Mouse (Mus musculus): Measurements from ENCODE around the gene Psd4. TPM values are rescaled to one million over a fixed set of nuclear protein-coding genes. Genes with fewer than 3 reads are reported as not detected.

Gene Psd4
- polyA plus RNA-seq, 1 experiment from 2014 or later, result 5.9 TPM

- 55% methylated on average over 4 of the region's 4 CpGs for WGBS
- H3K36me3 ChIP-seq (ENCODE audit: control insufficient read depth, insufficient read depth), result no peaks in the 10 kb centered on the region
- H3K4me3 ChIP-seq (ENCODE audit: low read length), result no peak overlapping the region
- H3K9me3 ChIP-seq (replicated peaks; ENCODE audit: control insufficient read depth, low read length), result no peaks in the 10 kb centered on the region
- no peak overlapping the region for H3K27ac ChIP-seq (ENCODE audit: low read length)
- H3K27me3 ChIP-seq (ENCODE audit: control insufficient read depth, insufficient read depth, low read length), result no peaks in the 10 kb centered on the region
- H3K9ac ChIP-seq (ENCODE audit: low read length), result no peak overlapping the region
- 0 out of 2 replicates have a peak, but pooled peaks cover 3% of the 10 kb centered on the region for H3K4me1 ChIP-seq (ENCODE audit: control insufficient read depth, insufficient read depth, low read length)
- no peak for ATAC-seq (replicated peaks; ENCODE audit: extremely low read depth, insufficient read depth, low FRiP score)
- H3K4me2 ChIP-seq (ENCODE audit: low read depth, low read length), result no peak overlapping the region
Measured at GRCm38 (mm10) chr2:24442303-24442925, 75.0 kb downstream of the Psd4 start.

- Histone ChIP-seq H3K4me2 (ENCODE audit: low read depth, low read length) (no peak overlapping the region), H3K36me3 (ENCODE audit: control insufficient read depth, insufficient read depth) (no peaks in the 10 kb centered on the region), H3K27ac (ENCODE audit: low read length) (no peak overlapping the region), H3K9ac (ENCODE audit: low read length) (no peak overlapping the region), H3K4me1 (ENCODE audit: control insufficient read depth, insufficient read depth, low read length) (0 out of 2 replicates have a peak, but pooled peaks cover 3% of the 10 kb centered on the region), H3K4me3 (ENCODE audit: low read length) (no peak overlapping the region), H3K9me3 (replicated peaks; ENCODE audit: control insufficient read depth, low read length) (no peaks in the 10 kb centered on the region), H3K27me3 (ENCODE audit: control insufficient read depth, insufficient read depth, low read length) (no peaks in the 10 kb centered on the region)
- WGBS, result 56% methylated on average over 3 of the region's 3 CpGs
- ATAC-seq (replicated peaks; ENCODE audit: extremely low read depth, insufficient read depth, low FRiP score), result no peak
Measured at GRCm38 (mm10) chr2:24443256-24443790, 75.9 kb downstream of the Psd4 start.

DNA sequence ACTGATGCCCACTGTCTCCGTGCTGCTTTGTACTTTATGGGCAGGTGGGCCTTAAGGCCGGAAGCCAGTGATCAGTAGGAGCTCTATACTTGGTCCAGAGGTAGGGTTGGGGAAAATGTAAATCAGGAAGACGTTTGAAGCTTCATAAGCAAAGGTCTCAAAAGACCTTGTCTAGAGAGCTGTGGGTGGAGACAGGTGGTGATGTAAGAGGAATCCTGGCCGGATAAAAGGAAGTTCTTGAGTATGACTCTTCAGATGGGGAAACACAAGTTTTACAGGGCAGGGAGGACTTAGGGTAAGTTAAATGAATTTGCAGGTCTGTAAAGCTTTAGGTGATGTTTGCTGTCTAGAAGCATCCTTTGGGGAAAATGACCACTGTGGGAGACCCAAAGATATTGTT is 81.7 kb downstream of the Psd4 start:
- WGBS, result 74% methylated on average over 4 of the region's 4 CpGs
- no peaks in the 10 kb centered on the region for H3K9me3 ChIP-seq (replicated peaks; ENCODE audit: control insufficient read depth, low read length)
- no peak overlapping the region for H3K9ac ChIP-seq (ENCODE audit: low read length)

GRCm38 (mm10) chr2:24453206-24453605 is 85.8 kb downstream of the Psd4 start:
- no peaks in the 10 kb centered on the region for H3K27me3 ChIP-seq (ENCODE audit: control insufficient read depth, insufficient read depth, low read length)
- no peaks in the 10 kb centered on the region for H3K36me3 ChIP-seq (ENCODE audit: control insufficient read depth, insufficient read depth)
- ATAC-seq (replicated peaks; ENCODE audit: extremely low read depth, insufficient read depth, low FRiP score), result no peak

More for the DNA sequence above, 81.7 kb downstream of the Psd4 start:
- no peak for ATAC-seq (replicated peaks; ENCODE audit: extremely low read depth, insufficient read depth, low FRiP score)
- Histone ChIP-seq H3K36me3 (ENCODE audit: control insufficient read depth, insufficient read depth) (no peaks in the 10 kb centered on the region), H3K4me3 (ENCODE audit: low read length) (no peak overlapping the region), H3K27ac (ENCODE audit: low read length) (no peak overlapping the region), H3K27me3 (ENCODE audit: control insufficient read depth, insufficient read depth, low read length) (no peaks in the 10 kb centered on the region), H3K4me1 (ENCODE audit: control insufficient read depth, insufficient read depth, low read length) (no peaks in the 10 kb centered on the region), H3K4me2 (ENCODE audit: low read depth, low read length) (no peak overlapping the region)

DNA sequence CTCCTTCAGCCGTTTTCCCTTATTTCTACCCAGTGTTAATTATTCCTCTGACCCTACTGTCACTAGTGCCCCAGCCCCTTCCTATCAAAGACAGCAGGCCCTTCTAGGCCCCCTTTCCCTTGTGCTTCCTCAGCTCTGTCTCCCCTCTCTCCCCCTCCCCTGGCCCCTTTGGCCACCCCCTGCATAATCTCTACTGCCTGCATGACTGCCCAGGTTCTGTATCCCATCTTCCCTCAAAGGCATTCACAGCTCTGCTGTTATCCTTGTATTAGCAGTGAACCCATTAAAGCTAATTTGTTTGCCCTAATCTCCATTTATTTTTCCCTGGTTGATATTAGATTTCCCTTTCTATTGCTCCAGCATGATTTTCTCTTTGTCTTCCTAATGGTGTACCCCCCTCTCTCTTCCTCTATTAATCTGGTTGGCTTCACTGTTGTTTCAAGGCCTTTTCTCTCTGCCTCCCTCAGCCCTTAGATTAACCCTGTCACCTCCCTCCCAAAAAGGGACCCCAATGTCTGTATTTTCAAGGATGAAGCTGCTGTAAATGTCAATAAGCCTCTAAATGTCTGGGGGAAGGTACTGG is 87.1 kb downstream of the Psd4 start:
- H3K36me3 ChIP-seq (ENCODE audit: control insufficient read depth, insufficient read depth), result no peaks in the 10 kb centered on the region
- H3K9ac ChIP-seq (ENCODE audit: low read length), result no peak overlapping the region
- no peak overlapping the region for H3K4me2 ChIP-seq (ENCODE audit: low read depth, low read length)
- no peaks in the 10 kb centered on the region for H3K27me3 ChIP-seq (ENCODE audit: control insufficient read depth, insufficient read depth, low read length)
- ATAC-seq (replicated peaks; ENCODE audit: extremely low read depth, insufficient read depth, low FRiP score), result no peak
- no peak overlapping the region for H3K27ac ChIP-seq (ENCODE audit: low read length)
- H3K4me1 ChIP-seq (ENCODE audit: control insufficient read depth, insufficient read depth, low read length), result no peaks in the 10 kb centered on the region
- 66% methylated on average over 1 of the region's 1 CpGs for WGBS
- H3K4me3 ChIP-seq (ENCODE audit: low read length), result no peak overlapping the region
- H3K9me3 ChIP-seq (replicated peaks; ENCODE audit: control insufficient read depth, low read length), result no peaks in the 10 kb centered on the region

More at GRCm38 (mm10) chr2:24453206-24453605, 85.8 kb downstream of the Psd4 start:
- 65% methylated on average over 5 of the region's 5 CpGs for WGBS
- no peak overlapping the region for H3K9ac ChIP-seq (ENCODE audit: low read length)
- no peaks in the 10 kb centered on the region for H3K9me3 ChIP-seq (replicated peaks; ENCODE audit: control insufficient read depth, low read length)
- no peak overlapping the region for H3K4me2 ChIP-seq (ENCODE audit: low read depth, low read length)
- H3K4me1 ChIP-seq (ENCODE audit: control insufficient read depth, insufficient read depth, low read length), result no peaks in the 10 kb centered on the region
- H3K27ac ChIP-seq (ENCODE audit: low read length), result no peak overlapping the region
- no peak overlapping the region for H3K4me3 ChIP-seq (ENCODE audit: low read length)

DNA sequence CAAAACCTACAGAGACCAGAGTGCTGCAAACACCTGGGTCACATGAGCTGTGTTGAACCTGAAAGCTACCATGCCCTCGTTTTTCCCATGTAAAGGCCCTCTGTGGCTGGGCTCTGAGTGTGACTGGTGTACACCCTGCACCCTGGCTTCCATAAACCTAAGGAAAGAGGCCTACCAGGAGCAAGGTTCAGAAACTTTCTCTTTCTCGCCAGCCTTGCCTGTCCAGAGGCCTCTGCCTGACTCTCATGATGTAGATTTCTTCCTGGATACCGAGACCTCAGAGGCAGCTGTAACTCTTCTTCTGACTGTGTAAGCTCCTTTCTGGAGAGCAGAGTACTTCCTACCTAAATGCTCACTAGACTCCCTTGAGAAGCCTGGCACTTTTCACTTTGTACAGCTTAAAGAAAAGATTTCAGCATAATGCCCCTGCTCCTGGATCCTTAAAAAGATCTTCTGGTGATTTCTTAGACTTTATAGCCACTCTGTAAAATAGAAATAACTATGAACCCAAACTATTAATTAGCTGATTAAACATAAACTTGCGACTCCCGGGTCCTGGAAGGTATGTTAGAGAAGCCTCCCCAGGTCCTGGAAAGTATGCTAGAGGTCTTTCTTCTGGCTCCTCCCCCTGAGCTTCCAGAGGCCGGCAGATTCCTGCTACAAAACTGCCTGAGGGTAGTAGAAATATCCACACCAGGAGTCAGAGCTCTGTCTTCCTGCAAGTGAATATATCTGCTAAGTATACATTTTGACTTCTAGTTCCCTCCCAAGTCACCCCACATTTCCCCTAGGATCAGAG is 87.9 kb downstream of the Psd4 start:
- no peak overlapping the region for H3K4me2 ChIP-seq (ENCODE audit: low read depth, low read length)
- no peak for ATAC-seq (replicated peaks; ENCODE audit: extremely low read depth, insufficient read depth, low FRiP score)
- no peak overlapping the region for H3K9ac ChIP-seq (ENCODE audit: low read length)
- H3K27me3 ChIP-seq (ENCODE audit: control insufficient read depth, insufficient read depth, low read length), result no peaks in the 10 kb centered on the region
- no peak overlapping the region for H3K27ac ChIP-seq (ENCODE audit: low read length)
- H3K4me3 ChIP-seq (ENCODE audit: low read length), result no peak overlapping the region
- H3K36me3 ChIP-seq (ENCODE audit: control insufficient read depth, insufficient read depth), result no peaks in the 10 kb centered on the region
- 41% methylated on average over 6 of the region's 6 CpGs for WGBS
- H3K4me1 ChIP-seq (ENCODE audit: control insufficient read depth, insufficient read depth, low read length), result no peaks in the 10 kb centered on the region
- H3K9me3 ChIP-seq (replicated peaks; ENCODE audit: control insufficient read depth, low read length), result no peaks in the 10 kb centered on the region

DNA sequence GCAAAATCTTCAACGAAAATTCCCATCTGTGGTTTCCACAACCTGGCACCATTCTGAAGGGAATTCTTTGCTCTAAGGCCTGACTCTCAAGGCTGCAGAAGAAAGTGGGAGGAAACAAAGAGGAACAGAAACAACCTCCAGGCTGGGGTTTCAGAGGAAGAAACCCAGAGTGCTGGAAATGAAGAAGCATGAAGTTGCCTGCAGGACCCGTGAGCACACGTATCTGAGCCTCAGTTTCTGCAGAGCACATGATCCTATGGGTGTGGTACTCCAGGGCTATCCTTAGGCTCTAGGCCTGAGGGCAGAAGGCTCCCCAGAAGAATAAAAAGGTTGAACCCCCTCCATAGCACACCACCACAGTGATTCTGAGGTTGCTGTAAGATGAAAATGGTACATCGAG is 89.5 kb downstream of the Psd4 start:
- H3K4me2 ChIP-seq (ENCODE audit: low read depth, low read length), result no peak overlapping the region
- H3K9me3 ChIP-seq (replicated peaks; ENCODE audit: control insufficient read depth, low read length), result no peaks in the 10 kb centered on the region
- no peak overlapping the region for H3K9ac ChIP-seq (ENCODE audit: low read length)
- no peak for ATAC-seq (replicated peaks; ENCODE audit: extremely low read depth, insufficient read depth, low FRiP score)
- H3K4me1 ChIP-seq (ENCODE audit: control insufficient read depth, insufficient read depth, low read length), result no peaks in the 10 kb centered on the region; the same call in 1 of the 2 replicates
- no peak overlapping the region for H3K4me3 ChIP-seq (ENCODE audit: low read length)
- 75% methylated on average over 4 of the region's 4 CpGs for WGBS
- no peak overlapping the region for H3K27ac ChIP-seq (ENCODE audit: low read length)
- no peaks in the 10 kb centered on the region for H3K27me3 ChIP-seq (ENCODE audit: control insufficient read depth, insufficient read depth, low read length)
- no peaks in the 10 kb centered on the region for H3K36me3 ChIP-seq (ENCODE audit: control insufficient read depth, insufficient read depth)

- H3K27ac ChIP-seq (ENCODE audit: low read length), result no peak overlapping the region
- H3K27me3 ChIP-seq (ENCODE audit: control insufficient read depth, insufficient read depth, low read length), result 0 out of 2 replicates have a peak, but pooled peaks cover 5% of the 10 kb centered on the region
- no peak overlapping the region for H3K4me2 ChIP-seq (ENCODE audit: low read depth, low read length)
- ATAC-seq (replicated peaks; ENCODE audit: extremely low read depth, insufficient read depth, low FRiP score), result no peak
- no peak overlapping the region for H3K9ac ChIP-seq (ENCODE audit: low read length)
- WGBS, result 25% methylated on average over 9 of the region's 9 CpGs
- no peaks in the 10 kb centered on the region for H3K36me3 ChIP-seq (ENCODE audit: control insufficient read depth, insufficient read depth)
- H3K9me3 ChIP-seq (replicated peaks; ENCODE audit: control insufficient read depth, low read length), result no peaks in the 10 kb centered on the region
- no peaks in the 10 kb centered on the region; the same call in 1 of the 2 replicates for H3K4me1 ChIP-seq (ENCODE audit: control insufficient read depth, insufficient read depth, low read length)
- no peak overlapping the region for H3K4me3 ChIP-seq (ENCODE audit: low read length)
Measured at GRCm38 (mm10) chr2:24460112-24460807, 92.9 kb downstream of the Psd4 start.
